ENCODE assay signal across 10 mouse cellular contexts in genomic region chr6:66533241-66533640, GRCm38 (mm10). TPM values are rescaled to one million over a fixed set of nuclear protein-coding genes. Genes with fewer than 3 reads are reported as not detected.
DNase-seq lines count a peak whose midpoint lies in the region; ATAC-seq and TF ChIP-seq lines count a peak whose summit lies in the region.
"Had no signal": no experiment of that assay in that cellular context is flagged by ENCODE, and none has a peak within 500 bp of the region (broad histone marks: within the 10 kb centered on the region; RNA-seq: fewer than 3 reads in every experiment).

No protein-coding gene starts in this region.

- H3K36me3 ChIP-seq in stomach, postnatal 0 days (ENCODE audit: control insufficient read depth, insufficient read depth, low read length): no peaks in the 10 kb centered on the region

- no peak overlapping the region for H3K27ac ChIP-seq in layer of hippocampus, adult 2 months
- H3K27ac ChIP-seq in stomach, postnatal 0 days (replicated peaks): no peak overlapping the region
- H3K27ac ChIP-seq: macrophage had no signal

- TF ChIP-seq CTCF in layer of hippocampus, adult 2 months (conservative IDR thresholded peaks at IDR 0.05): peak; percentile 91
- TF ChIP-seq CTCF in stomach, postnatal 0 days (IDR thresholded peaks at IDR 0.05; ENCODE audit: low read depth): peak; percentile 83

- H3K4me3 ChIP-seq in layer of hippocampus, adult 2 months: no peak overlapping the region
- no peak overlapping the region for H3K4me3 ChIP-seq in stomach, postnatal 0 days (ENCODE audit: low read depth, low read length)

- no peak for ATAC-seq in stomach, postnatal 0 days (ENCODE audit: low FRiP score, low TSS enrichment)

- H3K9ac ChIP-seq in stomach, postnatal 0 days (ENCODE audit: low read length): no peak overlapping the region

- H3K27me3 ChIP-seq in stomach, postnatal 0 days (ENCODE audit: control insufficient read depth, insufficient read depth, low read length): no peaks in the 10 kb centered on the region

- WGBS in stomach, postnatal 0 days: 18% methylated on average over 3 of the region's 3 CpGs

- DNase-seq in adrenal gland, postnatal 14 days: peak; percentile 36
- no peak for DNase-seq in adrenal gland, postnatal 25 days
- peak; percentile 48 to 49 for DNase-seq in layer of hippocampus, adult 2 months (ENCODE audit: low spot score in 2 of 2)
- no peak for DNase-seq in layer of hippocampus, postnatal 36 days
- DNase-seq in ES-CJ7 (ENCODE audit: low read depth, low spot score): peak; percentile 43
- peak; percentile 65 for DNase-seq in embryo, embryonic 9.5 days (ENCODE audit: extremely low spot score)
- no peak for DNase-seq in stomach, postnatal 0 days (ENCODE audit: low spot score)
- DNase-seq in right cerebral cortex, postnatal 14 days: no peak

- H3K4me1 ChIP-seq in stomach, postnatal 0 days (replicated peaks; ENCODE audit: control insufficient read depth, insufficient read depth): no peaks in the 10 kb centered on the region

- H3K9me3 ChIP-seq in stomach, postnatal 0 days (ENCODE audit: control insufficient read depth, low read length): no peaks in the 10 kb centered on the region

- H3K4me2 ChIP-seq in stomach, postnatal 0 days (replicated peaks; ENCODE audit: low read depth): no peak overlapping the region

- no peak for TF ChIP-seq EP300 in stomach, postnatal 0 days (optimal IDR thresholded peaks at IDR 0.05)

RNA-seq across cellular contexts. Expression of gene Mad2l1, which starts 1.9 kb away (rescaled TPM):
- 17.2 and 17.3 TPM in 2 replicates for total RNA-seq in adrenal gland, postnatal 14 days (2021)
- total RNA-seq in adrenal gland, postnatal 25 days (2021): 11.8 and 12.2 TPM in 2 replicates
- total RNA-seq in layer of hippocampus, adult 2 months (2021): 1 to 10 TPM; 6.0 to 6.1 TPM
- total RNA-seq in layer of hippocampus, postnatal 36 days (2021): 1 to 10 TPM; 7.0 to 7.2 TPM
- 33.8 and 38.6 TPM in 2 replicates for polyA plus RNA-seq in stomach, postnatal 0 days (2015; fragmentation: Nextera tagmentation; extraction: Ambion mirVana)

RNA-seq across cellular contexts. Expression of gene Vmn1r32, which starts 26.7 kb away (rescaled TPM):
- not detected in 2 replicates for total RNA-seq in adrenal gland, postnatal 14 days (2021)
- total RNA-seq in adrenal gland, postnatal 25 days (2021): not detected in 2 replicates
- not detected for total RNA-seq in layer of hippocampus, adult 2 months (2021)
- not detected for total RNA-seq in layer of hippocampus, postnatal 36 days (2021)
- polyA plus RNA-seq in stomach, postnatal 0 days (2015; fragmentation: Nextera tagmentation; extraction: Ambion mirVana): not detected in 2 replicates
- polyA plus RNA-seq: heart, embryonic 14.5 days; macrophage had no signal

Comparison
In these comparisons a context has a peak if more than half of its experiments do, and no peak if none do; other contexts are left out.
1. DNase-seq: peak in adrenal gland, postnatal 14 days (single experiment), layer of hippocampus, adult 2 months (2 of 2), ES-CJ7 (single experiment) and embryo, embryonic 9.5 days (single experiment); none in adrenal gland, postnatal 25 days (single experiment), layer of hippocampus, postnatal 36 days (0 of 2), stomach, postnatal 0 days (single experiment) and right cerebral cortex, postnatal 14 days (single experiment).